Mouse (Mus musculus) embryonic stem cell, embryonic (primary cell): ENCODE measurements at regions not wholly inside any gene's neighbourhood (a gene's known extent, or its start where the extent isn't known, plus 50 kb on each side); places are given as distances from the start of the nearest gene placed in this dataset.

Experiments used
- CTCF ChIA-PET, 4 experiments: fragments of 300-600 bp in 2 of 4; fragments of 350-600 bp in 2 of 4; sonication (Branson Sonifier 250); formaldehyde crosslinking; loops; one replicate each; lab custom pipeline; 2022; ENCODE audit warnings: inconsistent platforms in 2 of 4; lab: Charles Lee
- POLR2A ChIA-PET, 4 experiments: fragments of 300-600 bp in 2 of 4; fragments of 350-600 bp in 2 of 4; sonication (Branson Sonifier 250); formaldehyde crosslinking; loops; one replicate each; lab custom pipeline; 2022; ENCODE audit warnings: antibody characterized with exemption in 4 of 4, inconsistent platforms in 1 of 4; lab: Charles Lee

DNA sequence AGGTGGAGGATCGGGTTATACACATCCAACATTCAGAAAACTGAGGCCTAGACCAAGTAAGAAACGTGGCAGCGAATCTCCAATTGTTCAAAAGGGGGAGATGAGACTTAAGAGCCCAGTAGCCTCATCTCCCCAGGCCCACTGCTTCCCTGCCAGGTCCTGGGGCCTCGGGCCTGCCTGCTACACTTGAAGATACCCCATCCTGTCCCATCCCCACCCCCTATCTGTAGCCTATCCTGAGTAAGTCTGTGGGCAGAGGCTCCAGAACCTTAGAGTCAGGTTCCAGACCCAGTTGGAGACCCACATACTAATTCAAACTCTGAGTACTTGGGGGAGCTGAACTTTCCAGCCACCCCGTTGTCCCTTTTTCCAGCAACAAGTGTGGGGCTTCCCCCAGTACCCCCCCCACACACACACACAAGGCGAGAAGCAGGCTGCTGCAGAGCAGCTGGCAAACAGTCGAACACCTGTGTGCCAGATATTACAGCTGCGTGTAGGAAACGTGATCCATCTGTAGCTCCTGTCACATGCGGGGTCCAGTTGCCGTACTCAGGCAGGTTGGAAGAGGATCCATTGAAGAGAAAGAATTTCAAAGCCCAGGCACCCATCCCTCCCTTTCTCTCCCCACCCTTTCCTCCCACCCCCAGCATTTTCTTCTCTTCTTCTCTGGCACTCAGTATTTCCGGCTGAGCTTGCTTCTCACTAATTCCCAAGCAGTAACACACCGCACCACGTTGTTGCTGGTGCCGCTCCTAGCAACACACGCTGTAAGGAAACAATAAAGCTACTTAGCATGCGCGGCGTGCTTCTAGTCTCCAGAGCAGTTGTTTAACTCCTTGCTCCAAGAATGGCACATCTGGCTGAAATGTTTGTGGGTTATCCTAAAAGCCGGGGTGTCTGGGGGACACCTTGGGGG is 89.4 kb upstream of the 1700016C15Rik start:
- ChIA-PET POLR2A (interaction anchor here (0.6 to 1.4 kb wide), 6 partner anchors 9 to 959 kb away, joined by 3 to 13 read pairs (median 5); no protein-coding TSS in a partner anchor), CTCF (interaction anchor here in 2 of 4 experiments (0.6 to 0.7 kb wide), 2 partner anchors 18 to 28 kb away, joined by 4 read pairs; no protein-coding TSS in a partner anchor)

DNA sequence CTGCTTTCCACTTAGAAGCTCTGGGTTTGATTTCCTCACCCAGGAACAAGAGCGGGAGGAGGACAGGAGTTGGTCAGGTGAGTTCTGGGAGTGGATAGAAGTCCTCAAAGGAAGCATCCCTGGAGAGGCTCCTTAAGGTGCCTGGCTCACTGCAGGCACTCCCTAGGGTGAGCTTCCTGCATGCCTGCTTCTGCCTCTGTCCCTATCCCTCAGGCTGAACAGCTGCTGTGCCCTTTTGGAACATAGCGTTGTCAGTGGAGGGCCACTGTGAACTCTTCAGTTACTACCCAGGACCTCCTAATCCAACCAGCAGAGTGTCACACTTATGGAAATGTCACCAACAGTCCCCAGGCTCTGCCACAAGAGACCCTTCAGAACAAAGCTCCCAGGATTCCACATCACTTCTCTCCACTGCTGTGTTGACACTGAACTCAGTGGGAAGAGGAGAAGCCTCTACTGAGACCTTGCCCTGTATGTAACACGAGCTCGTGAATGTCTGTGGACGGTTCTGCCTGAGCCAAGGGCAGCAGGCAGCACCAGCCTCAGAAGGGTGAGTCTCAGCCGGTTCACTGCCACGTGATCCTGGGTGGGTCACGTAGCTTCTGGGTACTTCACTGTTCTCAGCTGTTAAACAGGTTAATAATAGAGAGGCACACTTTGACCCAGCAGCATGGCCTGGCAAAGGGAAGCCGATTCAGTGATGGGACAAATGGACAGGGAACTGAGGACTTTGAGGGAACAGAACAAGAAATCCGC is 86.7 kb upstream of the 1700016C15Rik start:
- POLR2A ChIA-PET, result interaction anchor here in 2 of 4 experiments (0.6 to 1.6 kb wide), 7 partner anchors 9 to 344 kb away, joined by 3 to 6 read pairs (median 3); no protein-coding TSS in a partner anchor
- CTCF ChIA-PET, result interaction anchor here in 1 of 4 experiments (0.5 to 2.1 kb wide), 3 partner anchors 22 to 47 kb away, joined by 3 to 7 read pairs (median 4); no protein-coding TSS in a partner anchor

DNA sequence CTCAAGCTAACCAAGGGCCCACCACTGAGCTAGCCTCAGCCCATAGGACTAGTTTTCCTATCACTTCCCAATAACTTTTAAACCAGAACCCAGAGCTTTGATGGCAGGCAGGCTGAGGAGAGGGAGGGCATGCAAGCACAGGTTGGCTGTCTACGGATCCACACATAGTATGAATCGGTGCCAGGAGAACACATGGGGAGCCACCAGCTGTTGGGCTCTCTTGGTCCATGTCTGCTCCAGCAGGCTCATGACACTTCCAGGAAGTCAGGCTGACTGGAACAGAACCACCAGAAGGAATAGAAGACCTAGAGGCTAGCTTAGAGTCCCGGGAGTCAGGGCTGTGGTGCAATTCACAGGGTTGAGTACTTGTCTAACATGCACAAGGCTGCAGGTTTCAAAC is 86.0 kb upstream of the 1700016C15Rik start:
- ChIA-PET POLR2A (interaction anchor here in 3 of 4 experiments (0.8 to 1.6 kb wide), 6 partner anchors 10 to 322 kb away, joined by 3 to 6 read pairs (median 3); no protein-coding TSS in a partner anchor), CTCF (interaction anchor here in 1 of 4 experiments (0.5 to 2.1 kb wide), 3 partner anchors 23 to 46 kb away, joined by 3 to 7 read pairs (median 4); no protein-coding TSS in a partner anchor)

DNA sequence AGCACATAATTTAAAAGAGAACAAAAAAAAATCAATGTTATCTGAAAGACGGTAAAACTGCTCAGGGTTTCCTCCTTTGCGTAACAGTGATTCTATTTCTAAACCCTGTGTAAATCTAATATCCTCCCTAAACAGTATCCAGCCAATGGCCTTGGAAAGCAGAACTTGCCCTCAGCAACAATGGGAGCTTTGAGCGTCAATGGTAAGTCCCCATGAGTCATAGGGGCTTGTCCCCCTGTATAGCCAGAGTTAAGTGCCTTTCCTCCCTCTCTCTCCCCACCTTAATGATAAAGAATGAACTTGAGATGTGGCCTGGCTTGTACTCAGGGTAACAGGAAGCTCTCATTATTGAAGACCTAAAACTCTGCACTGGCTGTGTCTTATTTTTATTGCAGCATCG is 85.4 kb upstream of the 1700016C15Rik start:
- ChIA-PET CTCF (interaction anchor here in 1 of 4 experiments (2.1 kb wide), 1 partner anchor 23 kb away, joined by 7 read pairs; no protein-coding TSS in a partner anchor), POLR2A (interaction anchor here in 1 of 4 experiments (0.8 kb wide), 1 partner anchor 151 kb away, joined by 3 read pairs; no protein-coding TSS in a partner anchor)

DNA sequence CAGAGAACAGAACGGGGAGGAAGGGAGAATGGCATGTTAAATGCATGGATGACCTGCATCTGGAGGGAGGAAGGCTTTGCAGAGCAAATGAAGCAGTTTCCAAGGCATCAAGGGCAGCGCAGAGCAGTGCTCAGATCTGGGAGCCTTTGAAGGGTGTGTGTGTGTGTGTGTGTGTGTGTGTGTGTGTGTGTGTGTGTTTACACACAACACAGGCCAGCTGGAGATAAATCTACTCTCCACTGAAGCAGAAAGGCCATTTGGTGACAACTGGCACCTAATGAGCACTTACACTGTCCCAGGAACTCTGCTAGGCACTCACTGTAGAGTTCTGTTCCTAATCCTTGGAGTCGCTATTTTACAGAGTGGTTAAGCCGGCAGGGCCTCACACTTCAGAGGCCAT is 84.3 kb upstream of the 1700016C15Rik start:
- ChIA-PET POLR2A (no interaction called here), CTCF (interaction anchor here in 1 of 4 experiments (0.6 kb wide), 1 partner anchor 1207 kb away, joined by 3 read pairs; no protein-coding TSS in a partner anchor)

DNA sequence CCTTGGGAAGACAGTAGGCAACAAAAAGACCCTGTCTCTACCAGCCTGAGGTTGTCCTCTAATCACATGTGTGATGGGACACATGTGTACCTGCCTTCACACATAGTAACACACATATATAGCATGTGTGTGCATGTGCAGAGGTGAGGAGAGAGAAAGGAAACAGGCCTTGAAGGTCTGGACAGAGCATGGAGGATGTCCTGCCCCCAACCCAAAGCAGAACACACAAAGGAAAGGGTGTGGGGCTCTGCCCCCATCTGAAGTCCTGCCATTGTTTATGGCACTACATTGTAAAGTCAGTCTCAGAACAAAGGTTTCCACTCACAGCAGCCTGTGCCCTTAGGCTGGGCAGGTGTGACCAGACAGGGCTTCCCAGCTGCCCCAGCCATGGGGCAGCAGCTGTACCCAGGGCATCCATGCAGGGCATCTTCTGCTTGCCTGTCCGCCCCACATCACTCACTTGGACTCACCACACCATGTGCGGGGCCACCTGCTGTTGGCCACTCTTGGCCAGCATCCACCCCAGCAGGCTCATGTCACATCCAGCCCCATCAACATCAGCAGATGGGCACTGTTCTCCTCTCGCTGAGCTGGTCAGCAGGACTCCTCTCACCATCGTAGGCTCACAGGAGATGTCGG is 83.6 kb upstream of the 1700016C15Rik start:
- ChIA-PET POLR2A (no interaction called here), CTCF (interaction anchor here in 1 of 4 experiments (0.6 kb wide), 1 partner anchor 1206 kb away, joined by 3 read pairs; no protein-coding TSS in a partner anchor)

DNA sequence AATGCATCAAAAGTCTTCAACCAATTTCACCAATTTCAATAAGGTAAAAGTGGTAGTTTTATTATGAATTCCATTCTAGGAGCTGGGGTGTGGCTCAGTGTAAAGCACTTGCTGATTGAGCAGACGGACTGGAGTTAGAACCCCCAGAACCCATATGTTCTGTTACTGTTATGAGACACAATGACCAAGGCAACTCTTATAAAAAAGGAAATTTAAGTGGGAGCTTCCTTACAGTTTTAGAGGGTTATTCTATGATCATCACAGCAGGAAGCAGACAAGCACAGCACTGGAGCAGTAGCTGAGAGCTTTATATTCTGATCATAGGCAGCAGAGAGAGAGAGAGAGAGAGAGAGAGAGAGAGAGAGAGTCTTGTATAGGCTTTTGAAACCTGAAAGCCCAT is 81.7 kb upstream of the 1700016C15Rik start:
- POLR2A ChIA-PET, result interaction anchor here in 1 of 4 experiments (0.7 kb wide), 1 partner anchor 675 kb away, joined by 3 read pairs; no protein-coding TSS in a partner anchor
- CTCF ChIA-PET, result no interaction called here

DNA sequence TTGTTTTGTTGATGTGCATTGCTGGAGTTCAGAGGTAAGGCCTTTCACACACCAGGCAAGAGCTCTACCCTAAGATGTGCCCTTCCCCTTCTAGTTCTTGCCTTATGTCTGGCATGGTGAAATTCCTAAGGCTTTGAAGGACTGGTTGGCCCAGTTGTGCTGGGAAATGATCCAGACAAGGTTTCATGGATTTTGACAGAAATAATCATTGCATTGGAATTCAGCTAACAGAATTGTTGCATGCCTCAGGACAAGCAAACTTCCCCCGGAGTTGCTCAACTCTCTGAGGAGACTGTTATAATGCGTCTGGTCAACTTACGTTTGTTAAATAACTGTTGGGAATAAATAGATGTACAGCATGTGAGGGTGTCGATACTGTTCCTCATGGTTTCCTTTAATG is 80.6 kb upstream of the 1700016C15Rik start:
- POLR2A ChIA-PET, result no interaction called here
- CTCF ChIA-PET, result no interaction called here

DNA sequence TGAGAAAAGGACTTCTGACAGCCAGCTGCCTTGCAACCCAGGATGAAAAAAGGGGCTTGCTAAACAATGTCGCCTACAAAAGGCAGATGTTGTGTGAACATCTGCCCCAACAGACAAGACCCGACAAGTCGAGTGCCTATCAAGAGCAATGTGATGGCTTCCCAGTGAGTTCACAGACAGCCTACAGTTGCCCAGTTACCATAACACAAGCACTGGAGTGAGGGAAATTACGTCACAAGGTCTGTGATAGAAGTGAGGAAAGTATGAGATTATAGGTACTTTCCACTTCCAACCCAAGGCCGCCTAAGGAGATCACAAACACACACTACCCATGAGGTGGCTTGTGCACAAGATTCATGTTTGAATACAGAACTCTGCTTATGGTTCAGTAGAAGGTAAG is 78.4 kb upstream of the 1700016C15Rik start:
- POLR2A ChIA-PET, result interaction anchor here in 2 of 4 experiments (0.6 to 0.8 kb wide), 2 partner anchors 44 to 210 kb away, joined by 3 read pairs; partner anchors contain the start of gene Zbtb18 (in 1 of the 2)
- CTCF ChIA-PET, result no interaction called here

DNA sequence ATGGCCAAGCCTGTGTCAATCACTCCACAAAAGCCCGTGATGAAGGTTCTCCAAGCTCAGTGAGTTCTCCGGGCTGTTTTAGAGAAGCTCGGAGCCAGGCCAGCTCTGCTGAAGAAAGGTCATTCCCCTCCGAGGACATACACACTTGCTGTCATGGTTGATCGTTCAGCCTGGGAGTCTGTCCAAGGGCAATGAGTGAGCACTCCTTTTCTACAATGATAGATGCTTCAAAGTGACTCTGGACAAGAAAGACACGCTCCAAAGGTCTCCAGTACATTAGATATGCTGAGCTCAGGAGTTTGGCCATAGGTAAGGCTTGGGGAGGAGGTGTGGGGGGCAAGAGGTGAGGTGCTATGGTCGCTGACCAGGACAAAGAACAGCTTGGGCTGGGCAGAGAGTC is 66.5 kb upstream of the 1700016C15Rik start:
- POLR2A ChIA-PET, result interaction anchor here in 1 of 4 experiments (0.6 to 0.7 kb wide), 2 partner anchors 119 to 214 kb away, joined by 3 read pairs; no protein-coding TSS in a partner anchor
- CTCF ChIA-PET, result no interaction called here

DNA sequence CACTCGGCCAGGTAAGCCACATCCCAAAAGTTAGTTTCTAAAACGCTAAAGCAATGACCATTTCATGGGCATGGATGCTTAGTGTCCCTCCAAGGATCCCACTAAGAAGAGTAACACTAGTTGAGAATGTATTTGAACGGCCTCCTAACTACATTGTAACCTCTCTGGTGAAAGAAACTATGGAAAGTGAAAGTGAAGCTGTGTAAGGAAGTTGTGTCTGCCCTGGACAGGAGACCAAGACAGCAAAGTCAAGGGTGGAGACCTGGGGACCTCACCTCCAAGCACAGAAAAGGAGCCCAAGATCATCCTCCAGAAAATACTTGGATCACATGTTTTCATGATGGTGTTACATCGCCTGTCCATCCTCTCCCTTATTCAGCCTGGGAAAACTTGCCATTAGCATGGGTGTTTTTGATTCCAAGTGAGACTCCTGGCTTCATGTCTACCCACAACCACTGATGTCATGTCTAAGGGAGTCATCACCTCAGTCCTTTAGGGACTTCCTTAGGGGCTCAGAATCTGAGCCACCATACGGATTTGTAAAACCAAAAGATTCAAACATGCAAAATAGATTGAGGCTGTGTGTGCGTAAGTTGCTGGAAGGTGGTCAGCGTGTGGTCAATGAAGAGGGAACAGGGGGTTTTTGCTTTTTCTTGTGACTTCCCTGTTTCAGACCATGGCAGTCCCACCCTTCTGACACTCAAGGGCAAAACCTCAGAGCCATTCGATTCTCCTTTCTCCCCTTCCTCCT is 62.4 kb upstream of the 1700016C15Rik start:
- ChIA-PET POLR2A (no interaction called here), CTCF (interaction anchor here in 1 of 4 experiments (0.9 kb wide), 1 partner anchor 46 kb away, joined by 4 read pairs; no protein-coding TSS in a partner anchor)

DNA sequence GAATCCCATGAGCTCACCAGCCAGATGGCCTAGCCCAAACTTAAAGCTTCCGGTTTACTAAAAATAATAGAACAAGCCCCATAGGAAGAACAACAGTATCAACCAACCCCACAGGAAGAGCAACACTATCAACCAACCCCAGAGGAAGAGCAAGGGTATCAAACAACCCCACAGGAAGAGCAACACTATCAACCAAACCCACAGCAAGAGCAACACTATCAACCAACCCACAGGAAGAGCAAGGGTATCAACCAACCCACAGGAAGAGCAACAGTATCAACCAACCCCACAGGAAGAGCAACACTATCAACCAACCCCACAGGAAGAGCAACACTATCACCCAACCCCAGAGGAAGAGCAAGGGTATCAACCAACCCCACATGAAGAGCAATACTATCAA is 59.0 kb upstream of the 1700016C15Rik start:
- ChIA-PET CTCF (interaction anchor here in 1 of 4 experiments (0.5 kb wide), 1 partner anchor 1130 kb away, joined by 3 read pairs; no protein-coding TSS in a partner anchor), POLR2A (interaction anchor here in 1 of 4 experiments (0.5 kb wide), 1 partner anchor 11 kb away, joined by 3 read pairs; no protein-coding TSS in a partner anchor)

DNA sequence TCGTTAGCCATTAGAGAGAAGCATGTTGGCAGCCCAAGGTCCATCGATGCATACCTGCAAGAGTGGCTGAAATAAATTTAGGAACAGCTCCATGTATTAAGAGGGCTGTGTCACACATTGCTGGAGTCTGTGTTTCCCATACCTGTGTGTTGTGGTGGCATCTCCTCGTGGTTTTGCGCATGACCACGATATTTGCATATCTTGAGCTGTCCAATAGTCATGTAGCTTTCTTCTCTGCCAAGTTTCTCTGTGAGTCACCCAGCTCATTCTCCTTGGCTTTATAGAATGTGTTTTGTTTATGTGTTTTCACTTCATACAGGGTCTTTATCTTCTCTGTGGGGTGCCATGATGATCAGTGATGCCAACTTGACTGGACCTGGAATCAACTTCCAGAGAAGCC is 53.0 kb upstream of the 1700016C15Rik start:
- CTCF ChIA-PET, result no interaction called here
- POLR2A ChIA-PET, result interaction anchor here in 1 of 4 experiments (1.3 kb wide), 1 partner anchor 10 kb away, joined by 3 read pairs; no protein-coding TSS in a partner anchor

DNA sequence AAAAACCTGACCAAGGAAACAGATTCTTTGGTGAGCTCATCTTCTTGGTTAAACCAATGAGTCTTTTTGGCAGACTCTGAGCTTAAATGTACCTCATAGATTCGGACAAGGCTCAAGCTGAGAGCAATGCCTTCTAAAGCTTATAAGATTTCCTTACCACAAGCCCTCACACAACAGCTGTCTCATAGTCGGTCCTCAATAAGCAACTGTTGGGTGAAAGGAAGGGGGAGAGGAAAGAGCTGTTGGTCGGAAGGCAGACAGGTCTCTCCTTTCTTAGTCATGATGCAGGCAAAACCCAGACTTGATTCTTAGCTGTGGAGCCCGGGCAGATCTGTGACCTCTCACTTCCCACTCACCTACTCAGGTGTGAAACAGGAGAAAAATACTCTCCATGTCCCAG is 50.8 kb upstream of the 1700016C15Rik start:
- CTCF ChIA-PET, result no interaction called here
- POLR2A ChIA-PET, result interaction anchor here in 2 of 4 experiments (0.6 to 1.0 kb wide), 2 partner anchors 27 to 38 kb away, joined by 3 to 13 read pairs; no protein-coding TSS in a partner anchor
